Mouse (Mus musculus) small intestine, adult 10 weeks (tissue): ENCODE measurements around the gene Cdh18. TPM values are rescaled to one million over a fixed set of nuclear protein-coding genes. Genes with fewer than 3 reads are reported as not detected.

Experiments used
- polyA plus RNA-seq: library from polyadenylated mRNA; stranded (reverse); fragments of 350-450 nt; fragmentation: Illumina TruSeq; extraction: RNeasy Lipid Tissue Mini Kit (QIAGEN cat#74804); gene quantifications from one replicate; pipeline ENCODE4 v1.2.3, GENCODE M21; 2014; ENCODE audit warnings: low replicate concordance

Gene Cdh18
- not detected for polyA plus RNA-seq

DNA sequence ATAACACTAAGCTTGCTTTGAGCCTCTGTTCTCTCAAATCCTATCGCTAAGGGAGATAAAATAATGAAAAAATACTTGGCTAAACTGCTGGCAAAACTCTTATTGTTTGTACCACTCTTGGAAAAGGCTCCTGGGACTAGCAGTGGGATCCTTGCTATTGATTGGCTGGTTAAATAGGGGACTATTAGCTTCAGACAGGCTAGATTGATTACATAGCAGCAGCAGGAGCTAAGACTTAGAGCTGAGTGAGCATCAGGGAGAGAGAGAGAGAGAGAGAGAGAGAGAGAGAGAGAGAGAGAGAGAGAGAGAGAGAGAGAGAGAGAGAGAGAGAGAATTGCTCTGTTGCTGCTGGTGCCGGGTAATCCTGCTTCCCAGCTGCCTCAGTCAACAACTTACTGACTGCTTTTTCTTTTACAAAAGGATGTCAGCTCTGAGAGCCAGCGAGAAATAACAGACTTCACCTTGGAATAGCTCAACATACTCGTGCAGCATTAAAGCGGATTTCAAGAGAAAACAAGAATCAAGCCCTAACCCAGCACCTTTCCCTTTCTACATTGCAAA is at the start of gene Cdh18:
Gene Cdh18, plus strand, starts transcription at position 312 of the 561 bp plus-strand sequence.

